Mouse (Mus musculus): ENCODE measurements at regions not wholly inside any gene's neighbourhood (a gene's known extent, or its start where the extent isn't known, plus 50 kb on each side); places are given as distances from the start of the nearest gene placed in this dataset.

GRCm38 (mm10) chr4:89049592-89050440 lies 87.1 kb upstream of the Mtap start:
- no peak for TF ChIP-seq CTCF (IDR thresholded peaks at IDR 0.05; ENCODE audit: borderline replicate concordance, insufficient read depth, low read length)
- no peak for TF ChIP-seq POLR2A (IDR thresholded peaks at IDR 0.05; ENCODE audit: low read depth, low read length)

Measured in embryonic fibroblast, embryonic 13.5 days (primary cell).